Mouse (Mus musculus): ENCODE data around the gene Spsb4. TPM values are rescaled to one million over a fixed set of nuclear protein-coding genes. Genes with fewer than 3 reads are reported as not detected.
"Not testable (repeated sequence)": the region's sequence is repeated elsewhere in the genome, so short reads cannot be mapped to it uniquely, and the experiment has no call there.

Spsb4 gene
- polyA plus RNA-seq, 1 experiment from 2014 or later = 6.1 TPM

DNA sequence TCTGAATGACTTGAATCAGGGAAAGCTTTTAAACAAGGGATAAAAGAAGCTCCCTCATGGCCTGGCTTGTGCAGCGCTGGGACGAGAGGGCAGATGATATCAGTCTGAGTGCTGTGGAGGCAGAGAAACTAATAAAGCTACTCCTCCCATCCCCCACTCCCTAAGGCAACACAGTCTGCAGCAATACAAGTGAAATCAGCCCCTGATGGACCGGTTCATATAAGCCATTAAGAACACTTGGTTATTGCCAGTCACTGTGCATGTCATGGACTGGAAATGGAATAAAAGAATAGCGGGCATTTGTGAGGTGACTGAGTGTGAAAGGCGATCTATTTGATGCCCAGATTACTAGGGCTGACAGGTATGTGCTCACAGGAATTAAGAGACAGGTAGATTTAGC, 79.8 kb downstream of the Spsb4 start:
- 85% methylated on average over 5 of the region's 5 CpGs for WGBS
- Histone ChIP-seq H3K4me3 (ENCODE audit: low read depth, low read length) (no peak overlapping the region), H3K27me3 (ENCODE audit: control insufficient read depth, insufficient read depth, low read length) (no peaks in the 10 kb centered on the region), H3K36me3 (ENCODE audit: control insufficient read depth, insufficient read depth, low read length) (no peaks in the 10 kb centered on the region), H3K4me1 (replicated peaks; ENCODE audit: control insufficient read depth, insufficient read depth) (no peaks in the 10 kb centered on the region), H3K4me2 (replicated peaks; ENCODE audit: low read depth) (no peak overlapping the region), H3K27ac (replicated peaks) (no peak overlapping the region), H3K9ac (ENCODE audit: low read length) (no peak overlapping the region), H3K9me3 (ENCODE audit: control insufficient read depth, low read length) (no peaks in the 10 kb centered on the region)
- no peak for ATAC-seq (ENCODE audit: low FRiP score, low TSS enrichment)
- DNase-seq (ENCODE audit: low spot score) = no peak
- TF ChIP-seq CTCF (IDR thresholded peaks at IDR 0.05; ENCODE audit: low read depth) (no peak), EP300 (optimal IDR thresholded peaks at IDR 0.05) (no peak)

DNA sequence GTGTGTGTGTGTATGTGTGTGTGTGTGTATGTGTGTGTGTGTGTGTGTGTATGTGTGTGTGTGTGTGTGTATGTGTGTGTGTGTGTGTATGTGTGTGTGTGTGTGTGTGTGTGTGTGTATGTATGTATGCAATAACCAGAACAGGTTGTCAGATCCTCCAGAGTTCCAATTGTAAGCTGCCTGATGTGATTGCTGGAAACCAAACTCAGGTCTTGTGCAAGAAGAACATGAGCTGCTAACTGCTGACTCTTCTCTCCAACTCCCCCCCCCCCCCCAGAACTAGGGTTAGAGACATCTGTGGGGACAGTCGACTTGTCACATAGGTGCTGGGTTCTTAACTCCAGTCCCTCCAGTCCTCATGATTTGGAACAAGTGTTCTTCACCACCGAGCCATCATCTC, 82.2 kb downstream of the Spsb4 start:
- not testable (repeated sequence) for H3K27me3 ChIP-seq (ENCODE audit: control insufficient read depth, insufficient read depth, low read length); H3K4me1 ChIP-seq (replicated peaks; ENCODE audit: control insufficient read depth, insufficient read depth); H3K4me2 ChIP-seq (replicated peaks; ENCODE audit: low read depth); H3K36me3 ChIP-seq (ENCODE audit: control insufficient read depth, insufficient read depth, low read length); ATAC-seq (ENCODE audit: low FRiP score, low TSS enrichment); H3K4me3 ChIP-seq (ENCODE audit: low read depth, low read length); H3K9ac ChIP-seq (ENCODE audit: low read length); DNase-seq (ENCODE audit: low spot score); H3K9me3 ChIP-seq (ENCODE audit: control insufficient read depth, low read length); H3K27ac ChIP-seq (replicated peaks)
- WGBS = 88% methylated on average over 2 of the region's 2 CpGs

DNA sequence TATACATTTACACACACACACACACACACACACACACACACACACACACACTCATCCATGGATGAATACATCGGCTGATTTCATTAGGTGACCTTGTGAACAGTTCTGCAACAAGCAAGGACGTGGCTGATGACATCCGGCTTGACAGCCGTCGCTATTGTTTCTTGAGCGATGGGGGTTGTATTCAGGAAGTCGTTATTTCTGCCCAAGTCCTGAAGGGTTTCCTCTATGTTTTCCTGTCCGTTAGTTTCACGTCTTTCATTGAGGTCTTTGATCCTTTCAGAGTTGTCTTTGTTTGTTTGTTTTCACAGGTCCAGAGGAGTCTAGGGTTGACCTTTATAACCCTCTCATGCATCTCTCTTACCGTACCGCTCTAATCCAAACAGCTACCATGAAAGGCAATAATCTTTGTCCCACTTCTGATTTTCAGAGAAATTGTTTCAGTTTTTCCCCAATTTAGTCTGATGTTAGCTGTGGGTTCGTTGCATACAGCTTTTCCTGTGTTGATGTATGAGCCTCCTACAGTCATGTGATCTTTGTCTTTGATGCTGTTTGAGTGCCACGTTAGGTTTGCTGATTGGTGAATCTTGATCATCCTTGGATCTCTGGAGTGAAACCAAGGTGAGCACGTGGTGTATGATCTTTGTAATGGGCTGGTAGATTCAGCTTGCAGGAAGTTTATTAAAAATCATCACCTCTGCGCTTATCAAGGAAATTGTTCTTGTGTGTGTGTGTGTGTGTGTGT, 82.9 kb downstream of the Spsb4 start:
- no peaks in the 10 kb centered on the region for H3K9me3 ChIP-seq (ENCODE audit: control insufficient read depth, low read length)
- no peak for ATAC-seq (ENCODE audit: low FRiP score, low TSS enrichment)
- no peak overlapping the region for H3K9ac ChIP-seq (ENCODE audit: low read length)
- no peak overlapping the region for H3K4me3 ChIP-seq (ENCODE audit: low read depth, low read length)
- WGBS = 65% methylated on average over 15 of the region's 15 CpGs
- H3K4me2 ChIP-seq (replicated peaks; ENCODE audit: low read depth) = no peak overlapping the region
- no peaks in the 10 kb centered on the region for H3K4me1 ChIP-seq (replicated peaks; ENCODE audit: control insufficient read depth, insufficient read depth)
- H3K27ac ChIP-seq (replicated peaks) = no peak overlapping the region
- H3K36me3 ChIP-seq (ENCODE audit: control insufficient read depth, insufficient read depth, low read length) = no peaks in the 10 kb centered on the region
- H3K27me3 ChIP-seq (ENCODE audit: control insufficient read depth, insufficient read depth, low read length) = no peaks in the 10 kb centered on the region
- TF ChIP-seq CTCF (IDR thresholded peaks at IDR 0.05; ENCODE audit: low read depth) (no peak), EP300 (optimal IDR thresholded peaks at IDR 0.05) (no peak)
- no peak for DNase-seq (ENCODE audit: low spot score)

DNA sequence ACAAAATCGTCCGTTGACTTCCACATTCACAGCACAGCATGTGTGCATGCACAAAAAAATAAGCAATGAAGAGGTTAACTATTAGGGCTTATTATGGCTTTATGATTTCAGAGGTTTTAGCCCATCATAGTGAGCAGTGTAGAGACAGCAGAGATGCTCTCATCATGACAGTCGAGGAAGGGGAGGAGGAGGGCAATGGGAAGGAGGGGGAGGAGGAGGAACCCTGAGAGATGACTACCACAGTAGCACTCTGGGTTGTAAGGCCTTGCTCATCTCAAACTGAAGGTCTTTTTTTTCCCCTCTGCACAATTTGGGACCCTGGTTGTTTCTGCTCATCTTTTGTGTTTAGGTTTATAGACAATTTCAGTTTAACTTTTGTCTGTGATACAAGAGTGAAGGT, 83.8 kb downstream of the Spsb4 start:
- no peak overlapping the region for H3K27ac ChIP-seq (replicated peaks)
- 69% methylated on average over 3 of the region's 3 CpGs for WGBS
- H3K4me2 ChIP-seq (replicated peaks; ENCODE audit: low read depth) = no peak overlapping the region
- H3K27me3 ChIP-seq (ENCODE audit: control insufficient read depth, insufficient read depth, low read length) = no peaks in the 10 kb centered on the region
- DNase-seq (ENCODE audit: low spot score) (no peak), ATAC-seq (ENCODE audit: low FRiP score, low TSS enrichment) (no peak)
- no peaks in the 10 kb centered on the region for H3K9me3 ChIP-seq (ENCODE audit: control insufficient read depth, low read length)
- no peak overlapping the region for H3K4me3 ChIP-seq (ENCODE audit: low read depth, low read length)
- TF ChIP-seq CTCF (IDR thresholded peaks at IDR 0.05; ENCODE audit: low read depth) (no peak), EP300 (optimal IDR thresholded peaks at IDR 0.05) (no peak)
- H3K9ac ChIP-seq (ENCODE audit: low read length) = no peak overlapping the region
- no peaks in the 10 kb centered on the region for H3K4me1 ChIP-seq (replicated peaks; ENCODE audit: control insufficient read depth, insufficient read depth)
- H3K36me3 ChIP-seq (ENCODE audit: control insufficient read depth, insufficient read depth, low read length) = no peaks in the 10 kb centered on the region

DNA sequence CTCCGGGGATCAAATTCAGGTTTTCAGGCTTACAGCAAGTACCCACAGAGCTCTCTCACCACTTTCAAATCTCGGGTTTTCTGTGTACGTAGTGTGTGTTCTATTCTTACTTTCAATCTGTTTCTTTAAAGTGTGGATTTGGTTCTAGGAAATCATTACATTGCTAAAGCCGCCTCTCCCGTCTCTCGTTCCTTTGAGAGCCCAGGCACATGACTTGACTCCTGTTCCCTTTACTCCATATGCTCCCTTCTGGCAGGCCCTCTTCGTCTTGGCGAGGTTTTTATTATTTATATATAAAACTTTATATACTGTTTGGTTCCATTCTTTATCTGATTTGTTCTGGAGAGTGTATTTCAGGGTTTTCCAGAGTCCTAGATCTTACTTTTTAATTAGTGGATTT, 85.9 kb downstream of the Spsb4 start:
- whole genome bisulfite sequencing = 67% methylated on average over 8 of the region's 8 CpGs

DNA sequence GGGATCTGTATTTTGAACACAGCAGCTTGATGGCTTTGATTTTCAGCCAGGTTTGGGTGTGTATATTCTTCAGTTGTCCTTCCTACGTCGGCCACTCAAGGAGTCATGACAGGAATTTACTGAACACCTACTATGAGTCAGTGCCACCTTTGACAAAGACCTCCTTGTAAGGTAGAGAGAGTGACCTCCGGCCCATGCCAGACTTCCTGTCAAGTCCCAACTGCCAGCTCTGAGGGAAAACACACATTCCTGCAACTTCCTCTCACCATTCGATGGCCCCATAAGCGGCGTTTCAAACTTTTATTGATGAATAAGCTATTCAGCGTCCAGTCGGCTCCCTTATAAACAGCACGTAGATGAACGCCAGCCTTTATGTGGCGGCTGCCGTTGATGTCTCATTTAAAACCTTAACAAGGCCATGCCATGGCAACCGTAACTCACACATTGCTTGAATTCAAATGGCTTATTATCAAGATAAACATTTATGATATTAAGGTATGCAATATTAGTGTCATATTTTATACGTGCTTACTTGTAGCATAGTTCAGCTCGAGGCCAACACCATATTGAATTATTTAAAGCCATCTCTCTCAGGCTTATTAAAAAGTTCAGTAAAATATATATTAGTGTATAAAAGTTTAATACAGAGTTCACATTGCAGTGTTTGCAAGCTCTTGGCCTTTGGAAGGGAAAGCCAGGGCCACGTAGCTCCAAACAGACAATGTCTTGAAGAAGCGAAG, 94.9 kb downstream of the Spsb4 start:
- no peaks in the 10 kb centered on the region for H3K36me3 ChIP-seq (ENCODE audit: control insufficient read depth, insufficient read depth, low read length)
- no peak overlapping the region for H3K4me3 ChIP-seq (ENCODE audit: low read depth, low read length)
- H3K4me2 ChIP-seq (replicated peaks; ENCODE audit: low read depth) = no peak overlapping the region
- no peak overlapping the region for H3K9ac ChIP-seq (ENCODE audit: low read length)
- 52% methylated on average over 17 of the region's 17 CpGs for WGBS
- H3K4me1 ChIP-seq (replicated peaks; ENCODE audit: control insufficient read depth, insufficient read depth) = no peaks in the 10 kb centered on the region
- DNase-seq (ENCODE audit: low spot score) (no peak), ATAC-seq (ENCODE audit: low FRiP score, low TSS enrichment) (no peak)
- H3K27me3 ChIP-seq (ENCODE audit: control insufficient read depth, insufficient read depth, low read length) = no peaks in the 10 kb centered on the region
- TF ChIP-seq CTCF (IDR thresholded peaks at IDR 0.05; ENCODE audit: low read depth) = no peak
- no peak for TF ChIP-seq EP300 (optimal IDR thresholded peaks at IDR 0.05)
- no peaks in the 10 kb centered on the region for H3K9me3 ChIP-seq (ENCODE audit: control insufficient read depth, low read length)
- no peak overlapping the region for H3K27ac ChIP-seq (replicated peaks)

More for the DNA sequence above, 85.9 kb downstream of the Spsb4 start:
- DNase-seq (ENCODE audit: low spot score) = no peak
- no peaks in the 10 kb centered on the region for H3K27me3 ChIP-seq (ENCODE audit: control insufficient read depth, insufficient read depth, low read length)
- no peaks in the 10 kb centered on the region for H3K36me3 ChIP-seq (ENCODE audit: control insufficient read depth, insufficient read depth, low read length)
- no peaks in the 10 kb centered on the region for H3K4me1 ChIP-seq (replicated peaks; ENCODE audit: control insufficient read depth, insufficient read depth)
- H3K4me3 ChIP-seq (ENCODE audit: low read depth, low read length) = no peak overlapping the region
- H3K27ac ChIP-seq (replicated peaks) = no peak overlapping the region
- no peaks in the 10 kb centered on the region for H3K9me3 ChIP-seq (ENCODE audit: control insufficient read depth, low read length)
- ATAC-seq (ENCODE audit: low FRiP score, low TSS enrichment) = no peak
- TF ChIP-seq CTCF (IDR thresholded peaks at IDR 0.05; ENCODE audit: low read depth) (no peak), EP300 (optimal IDR thresholded peaks at IDR 0.05) (no peak)
- no peak overlapping the region for H3K4me2 ChIP-seq (replicated peaks; ENCODE audit: low read depth)
- H3K9ac ChIP-seq (ENCODE audit: low read length) = no peak overlapping the region
